Mouse (Mus musculus) spleen, postnatal 36 days (tissue): ENCODE data around the gene Slc22a26.
"Not testable (repeated sequence)": the region's sequence is repeated elsewhere in the genome, so short reads cannot be mapped to it uniquely, and the experiment has no call there.

Experiments used
- DNase-seq, 2 experiments: peaks; one replicate each; pipeline ENCODE4 v3.0.0; 2022; ENCODE audit warnings: low spot score in 2 of 2, mixed read lengths in 1 of 2

Gene Slc22a26

GRCm38 (mm10) chr19:7802571-7802970 lies at the start of gene Slc22a26:
TSS of gene Slc22a26 (minus strand) at chr19:7802667.
- no peak for DNase-seq

DNA sequence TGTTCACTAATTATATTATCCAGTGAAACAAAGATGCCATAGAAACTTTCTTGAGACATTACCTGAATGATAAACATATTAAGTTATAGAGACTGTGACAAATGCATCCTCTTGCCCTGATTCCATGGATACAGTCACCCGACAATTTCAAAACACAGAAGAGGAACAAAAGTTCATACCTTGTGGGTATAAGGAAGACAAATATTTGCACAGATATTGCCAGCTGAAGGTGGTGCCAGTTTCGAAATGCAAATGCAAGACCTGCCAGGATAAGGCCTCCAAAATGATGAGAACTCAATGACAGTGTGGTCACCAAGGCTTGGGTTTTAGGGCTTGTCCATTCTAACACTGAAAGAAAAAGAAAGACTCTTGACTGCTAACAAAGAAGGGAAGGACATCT lies 27.4 kb upstream of the Slc22a26 start:
- DNase-seq, result no peak

DNA sequence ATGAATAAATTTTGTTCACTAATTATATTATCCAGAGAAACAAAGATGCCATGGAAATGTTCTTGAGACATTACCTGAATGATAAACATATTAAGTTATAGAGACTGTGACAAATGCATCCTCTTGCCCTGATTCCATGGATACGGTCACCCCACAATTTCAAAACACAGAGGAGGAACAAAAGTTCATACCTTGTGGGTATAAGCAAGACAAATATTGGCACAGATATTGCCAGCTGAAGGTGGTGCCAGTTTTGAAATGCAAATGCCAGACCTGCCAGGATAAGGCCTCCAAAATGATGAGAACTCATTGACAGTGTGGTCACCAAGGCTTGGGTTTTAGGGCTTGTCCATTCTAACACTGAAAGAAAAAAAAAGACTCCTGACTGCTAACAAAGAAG lies 11.9 kb downstream of the Slc22a26 start:
- DNase-seq, result no peak

- no peak for DNase-seq
Measured at GRCm38 (mm10) chr19:7775306-7775705, 27.2 kb downstream of the Slc22a26 start.

GRCm38 (mm10) chr19:7766124-7766523 lies 36.3 kb downstream of the Slc22a26 start:
- no peak for DNase-seq

DNA sequence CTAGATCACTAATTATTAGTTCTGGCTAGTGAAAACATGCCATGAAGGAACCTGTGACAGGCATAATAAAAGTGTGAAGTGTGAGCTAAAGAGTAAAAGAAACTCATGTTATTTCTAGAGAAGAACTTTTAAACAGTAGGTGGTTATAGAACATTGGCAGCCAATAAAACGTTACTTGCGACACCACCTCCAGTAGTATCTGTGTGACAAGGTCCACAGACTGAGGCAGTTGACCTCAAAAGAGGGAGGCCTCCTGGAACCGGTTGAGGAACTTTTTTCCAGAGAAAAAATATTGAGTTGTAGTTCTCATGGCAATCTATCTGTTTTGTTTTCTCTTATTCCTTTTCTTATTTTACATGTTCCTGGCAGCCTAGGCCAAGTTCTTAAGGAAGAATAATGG lies 36.9 kb downstream of the Slc22a26 start:
- no peak for DNase-seq

DNA sequence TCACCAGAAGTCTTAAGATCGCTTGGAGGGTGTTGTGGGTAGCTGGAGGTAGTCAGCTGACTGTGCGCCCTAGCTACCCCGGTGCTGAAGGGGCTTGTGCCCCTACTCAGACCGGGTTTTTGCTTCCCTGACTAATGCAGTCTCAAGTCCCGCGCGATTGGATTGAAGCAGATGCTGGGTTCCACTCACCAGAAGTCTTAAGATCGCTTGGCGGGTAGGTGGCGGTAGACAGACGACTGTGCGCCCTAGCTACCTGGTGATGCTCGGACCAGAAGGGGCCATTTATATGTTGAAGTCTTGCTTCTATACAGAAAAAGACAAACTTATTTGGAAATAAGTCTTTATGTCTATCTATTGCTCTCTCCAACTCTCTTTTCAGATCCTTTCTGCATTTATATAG lies 49.1 kb downstream of the Slc22a26 start:
- DNase-seq, result not testable (repeated sequence)
